Mouse (Mus musculus): ENCODE results near the gene Lysmd1. TPM values are rescaled to one million over a fixed set of nuclear protein-coding genes. Genes with fewer than 3 reads are reported as not detected.

Lysmd1 gene
- polyA plus RNA-seq, 1 experiment: 4.7 TPM

DNA sequence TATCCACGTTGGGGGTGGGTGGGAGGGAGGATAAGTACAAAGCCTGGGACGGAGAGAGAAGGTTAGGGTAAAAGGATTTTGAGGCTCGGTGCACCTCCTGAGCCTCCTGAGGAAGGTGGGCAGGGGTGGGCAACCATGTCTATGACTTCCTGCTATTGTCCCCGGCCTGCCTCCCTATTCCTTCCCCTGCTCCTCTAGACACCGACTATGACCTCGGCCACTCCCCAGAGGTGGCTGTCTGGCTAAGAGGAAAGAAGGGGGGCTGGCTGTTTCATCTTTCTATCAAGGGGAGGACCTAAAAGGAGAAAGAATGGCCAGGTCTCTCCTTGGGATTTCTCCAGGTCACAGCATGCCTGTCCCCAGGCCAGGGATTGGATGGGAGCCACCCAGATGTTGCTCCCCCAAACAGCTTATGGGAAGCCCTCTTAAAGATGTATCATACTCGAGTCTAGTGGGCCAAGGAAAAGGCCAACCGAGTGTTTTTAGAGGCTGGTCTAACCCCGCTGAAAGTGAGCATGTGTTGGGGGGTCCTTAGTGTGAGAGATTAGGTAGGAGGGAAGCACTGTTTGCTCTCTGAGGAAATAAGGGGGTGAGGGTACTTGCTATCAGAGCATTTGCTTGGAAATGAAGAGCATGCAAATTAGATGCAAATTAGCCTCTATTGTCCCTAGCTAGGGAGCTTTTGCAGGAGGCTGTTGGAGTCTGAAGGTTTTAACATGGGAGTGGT lies 27.9 kb downstream of the Lysmd1 start:
- 38% methylated on average over 9 of the region's 9 CpGs for WGBS
- TF ChIP-seq POLR2A (IDR thresholded peaks at IDR 0.05; ENCODE audit: low read depth, low read length) (no peak), CTCF (IDR thresholded peaks at IDR 0.05; ENCODE audit: extremely low read depth, insufficient read depth, insufficient read length, insufficient replicate concordance) (no peak)
- Histone ChIP-seq H3K27ac (ENCODE audit: insufficient read depth, low read length) (no peak overlapping the region), H3K36me3 (ENCODE audit: control insufficient read depth, insufficient read depth, low read length) (no peaks in the 10 kb centered on the region), H3K4me3 (ENCODE audit: extremely low read depth, insufficient read depth, insufficient read length) (no peak overlapping the region), H3K27me3 (ENCODE audit: control insufficient read depth, insufficient read depth, low read length) (peaks cover 10% of the 10 kb centered on the region), H3K4me1 (ENCODE audit: control insufficient read depth, insufficient read depth, insufficient read length) (peaks cover 7% of the 10 kb centered on the region; the same call in 1 of the 2 replicates)
- no peak for DNase-seq (ENCODE audit: low read depth in 1 of 2, low spot score in 2 of 2)

DNA sequence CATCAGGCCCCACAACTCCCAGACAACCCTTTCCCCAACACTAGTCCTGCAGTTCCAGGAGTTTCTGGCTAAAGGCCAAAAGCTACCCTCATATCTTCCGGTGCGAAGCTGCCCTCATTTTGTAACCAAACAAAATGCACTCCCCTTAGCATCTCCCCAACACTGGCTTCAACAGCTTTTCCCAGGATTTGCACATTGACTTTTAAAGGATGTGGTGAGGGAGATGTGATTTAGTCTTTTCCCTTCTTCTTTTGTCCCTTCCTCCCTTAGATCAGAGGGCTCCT lies 28.4 kb downstream of the Lysmd1 start:
- peaks cover 7% of the 10 kb centered on the region; the same call in 1 of the 2 replicates for H3K4me1 ChIP-seq (ENCODE audit: control insufficient read depth, insufficient read depth, insufficient read length)
- H3K36me3 ChIP-seq (ENCODE audit: control insufficient read depth, insufficient read depth, low read length): no peaks in the 10 kb centered on the region
- TF ChIP-seq POLR2A (IDR thresholded peaks at IDR 0.05; ENCODE audit: low read depth, low read length): no peak
- no peak for TF ChIP-seq CTCF (IDR thresholded peaks at IDR 0.05; ENCODE audit: extremely low read depth, insufficient read depth, insufficient read length, insufficient replicate concordance)
- H3K4me3 ChIP-seq (ENCODE audit: extremely low read depth, insufficient read depth, insufficient read length): no peak overlapping the region
- peaks cover 10% of the 10 kb centered on the region for H3K27me3 ChIP-seq (ENCODE audit: control insufficient read depth, insufficient read depth, low read length)
- WGBS: 86% methylated on average over 2 of the region's 2 CpGs
- no peak overlapping the region for H3K27ac ChIP-seq (ENCODE audit: insufficient read depth, low read length)
- no peak for DNase-seq (ENCODE audit: low read depth in 1 of 2, low spot score in 2 of 2)

GRCm38 (mm10) chr3:95163419-95164255 lies 29.7 kb downstream of the Lysmd1 start:
- Histone ChIP-seq H3K36me3 (ENCODE audit: control insufficient read depth, insufficient read depth, low read length) (no peaks in the 10 kb centered on the region), H3K27me3 (ENCODE audit: control insufficient read depth, insufficient read depth, low read length) (peaks cover 10% of the 10 kb centered on the region), H3K4me1 (ENCODE audit: control insufficient read depth, insufficient read depth, insufficient read length) (peaks cover 7% of the 10 kb centered on the region; the same call in 1 of the 2 replicates), H3K4me3 (ENCODE audit: extremely low read depth, insufficient read depth, insufficient read length) (no peak overlapping the region), H3K27ac (ENCODE audit: insufficient read depth, low read length) (no peak overlapping the region)
- no peak for TF ChIP-seq CTCF (IDR thresholded peaks at IDR 0.05; ENCODE audit: extremely low read depth, insufficient read depth, insufficient read length, insufficient replicate concordance)
- TF ChIP-seq POLR2A (IDR thresholded peaks at IDR 0.05; ENCODE audit: low read depth, low read length): no peak
- WGBS: 68% methylated on average over 11 of the region's 11 CpGs
- no peak for DNase-seq (ENCODE audit: low read depth in 1 of 2, low spot score in 2 of 2)

DNA sequence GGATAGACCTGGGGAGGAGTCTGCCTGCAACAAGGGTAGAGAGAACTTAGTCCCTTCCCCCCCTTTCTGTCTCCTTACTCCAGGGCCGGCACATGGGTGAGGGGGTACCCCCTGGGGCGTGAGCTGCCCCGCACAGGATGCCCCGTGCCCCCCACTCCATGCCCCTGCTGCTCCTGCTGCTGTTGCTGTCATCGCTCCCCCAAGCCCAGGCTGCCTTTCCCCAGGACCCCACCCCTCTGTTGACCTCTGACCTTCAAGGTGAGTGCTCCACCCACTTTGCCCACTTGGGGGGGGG lies 30.3 kb downstream of the Lysmd1 start:
- Histone ChIP-seq H3K27me3 (ENCODE audit: control insufficient read depth, insufficient read depth, low read length) (peaks cover 10% of the 10 kb centered on the region), H3K27ac (ENCODE audit: insufficient read depth, low read length) (no peak overlapping the region), H3K36me3 (ENCODE audit: control insufficient read depth, insufficient read depth, low read length) (no peaks in the 10 kb centered on the region), H3K4me3 (ENCODE audit: extremely low read depth, insufficient read depth, insufficient read length) (no peak overlapping the region), H3K4me1 (ENCODE audit: control insufficient read depth, insufficient read depth, insufficient read length) (peaks cover 7% of the 10 kb centered on the region; the same call in 1 of the 2 replicates)
- DNase-seq (ENCODE audit: low read depth in 1 of 2, low spot score in 2 of 2): no peak
- 91% methylated on average over 5 of the region's 5 CpGs for WGBS
- TF ChIP-seq POLR2A (IDR thresholded peaks at IDR 0.05; ENCODE audit: low read depth, low read length) (no peak), CTCF (IDR thresholded peaks at IDR 0.05; ENCODE audit: extremely low read depth, insufficient read depth, insufficient read length, insufficient replicate concordance) (no peak)

- TF ChIP-seq CTCF (IDR thresholded peaks at IDR 0.05; ENCODE audit: extremely low read depth, insufficient read depth, insufficient read length, insufficient replicate concordance) (no peak), POLR2A (IDR thresholded peaks at IDR 0.05; ENCODE audit: low read depth, low read length) (no peak)
- WGBS: 58% methylated on average over 5 of the region's 5 CpGs
- no peak for DNase-seq (ENCODE audit: low read depth in 1 of 2, low spot score in 2 of 2)
- Histone ChIP-seq H3K27me3 (ENCODE audit: control insufficient read depth, insufficient read depth, low read length) (peaks cover 10% of the 10 kb centered on the region), H3K4me1 (ENCODE audit: control insufficient read depth, insufficient read depth, insufficient read length) (peaks cover 3% of the 10 kb centered on the region; the same call in 1 of the 2 replicates), H3K4me3 (ENCODE audit: extremely low read depth, insufficient read depth, insufficient read length) (no peak overlapping the region), H3K36me3 (ENCODE audit: control insufficient read depth, insufficient read depth, low read length) (no peaks in the 10 kb centered on the region), H3K27ac (ENCODE audit: insufficient read depth, low read length) (no peak overlapping the region)
Observed at GRCm38 (mm10) chr3:95164840-95165239, 31.0 kb downstream of the Lysmd1 start.

- Histone ChIP-seq H3K4me1 (ENCODE audit: control insufficient read depth, insufficient read depth, insufficient read length) (peaks cover 7% of the 10 kb centered on the region), H3K27me3 (ENCODE audit: control insufficient read depth, insufficient read depth, low read length) (peaks cover 14% of the 10 kb centered on the region), H3K27ac (ENCODE audit: insufficient read depth, low read length) (no peak overlapping the region), H3K4me3 (ENCODE audit: extremely low read depth, insufficient read depth, insufficient read length) (no peak overlapping the region), H3K36me3 (ENCODE audit: control insufficient read depth, insufficient read depth, low read length) (no peaks in the 10 kb centered on the region)
- WGBS: 92% methylated on average over 10 of the region's 10 CpGs
- DNase-seq (ENCODE audit: low read depth in 1 of 2, low spot score in 2 of 2): no peak
- TF ChIP-seq POLR2A (IDR thresholded peaks at IDR 0.05; ENCODE audit: low read depth, low read length) (no peak), CTCF (IDR thresholded peaks at IDR 0.05; ENCODE audit: extremely low read depth, insufficient read depth, insufficient read length, insufficient replicate concordance) (no peak)
Observed at GRCm38 (mm10) chr3:95169996-95170395, 36.1 kb downstream of the Lysmd1 start.

DNA sequence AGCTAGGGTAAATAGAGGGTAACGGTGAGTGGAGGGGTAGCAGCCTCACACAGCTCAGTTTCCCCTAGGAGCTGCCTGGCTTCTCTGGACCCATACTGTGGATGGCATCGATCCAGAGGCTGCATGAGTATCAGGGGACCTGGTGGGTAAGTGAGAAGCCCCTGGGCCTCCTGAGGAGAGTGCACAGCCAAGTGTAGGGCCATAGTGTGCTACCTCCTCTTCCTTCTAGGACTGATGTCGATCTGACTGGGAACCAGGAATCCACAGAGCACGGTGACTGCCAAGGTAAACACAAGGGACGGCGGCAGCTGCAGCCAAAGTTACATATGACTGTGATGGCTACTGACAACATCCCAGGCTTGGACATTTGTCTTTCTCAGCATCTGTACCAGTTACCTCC lies 37.2 kb downstream of the Lysmd1 start:
- peaks cover 14% of the 10 kb centered on the region for H3K27me3 ChIP-seq (ENCODE audit: control insufficient read depth, insufficient read depth, low read length)
- 95% methylated on average over 6 of the region's 6 CpGs for WGBS

More for the DNA sequence above, 37.2 kb downstream of the Lysmd1 start:
- no peak overlapping the region for H3K4me3 ChIP-seq (ENCODE audit: extremely low read depth, insufficient read depth, insufficient read length)
- H3K36me3 ChIP-seq (ENCODE audit: control insufficient read depth, insufficient read depth, low read length): no peaks in the 10 kb centered on the region
- no peak for DNase-seq (ENCODE audit: low read depth in 1 of 2, low spot score in 2 of 2)
- H3K4me1 ChIP-seq (ENCODE audit: control insufficient read depth, insufficient read depth, insufficient read length): peaks cover 7% of the 10 kb centered on the region
- no peak overlapping the region for H3K27ac ChIP-seq (ENCODE audit: insufficient read depth, low read length)
- TF ChIP-seq CTCF (IDR thresholded peaks at IDR 0.05; ENCODE audit: extremely low read depth, insufficient read depth, insufficient read length, insufficient replicate concordance) (no peak), POLR2A (IDR thresholded peaks at IDR 0.05; ENCODE audit: low read depth, low read length) (no peak)
